Mouse (Mus musculus) gastrocnemius, adult 2 months (tissue): ENCODE data around the gene Lrrc15. TPM values are rescaled to one million over a fixed set of nuclear protein-coding genes. Genes with fewer than 3 reads are reported as not detected.

Experiments used
- DNase-seq: peaks from one replicate; pipeline ENCODE4 v3.0.0; 2022
- H3K27ac ChIP-seq: fragments of 200-600 bp; 2 replicates; pipeline ENCODE4 v1.8.1; 2022; ENCODE audit warnings: mild to moderate bottlenecking
- H3K4me3 ChIP-seq: fragments of 200-600 bp; 2 replicates; pipeline ENCODE4 v1.8.1; 2022; ENCODE audit warnings: mild to moderate bottlenecking, moderate library complexity
- CTCF ChIP-seq: fragments of 200-600 bp; IDR thresholded peaks from 2 replicates; pipeline ENCODE4 v1.8.1; 2022; ENCODE audit warnings: antibody characterized with exemption, mild to moderate bottlenecking, moderate library complexity
- intact Hi-C: fragments of 180-260 bp; cut with DNase I; formaldehyde crosslinking; loops from one replicate; pipeline ENCODE4 v1.15.1; 2025
- total RNA-seq, 2 experiments: library from RNA; stranded (reverse); gene quantifications; 2 replicates each; pipeline ENCODE4 v1.2.3; 2021

The Lrrc15 gene
- total RNA-seq, 2 experiments from 2014 or later, result 0.08 to 0.14 TPM

DNA sequence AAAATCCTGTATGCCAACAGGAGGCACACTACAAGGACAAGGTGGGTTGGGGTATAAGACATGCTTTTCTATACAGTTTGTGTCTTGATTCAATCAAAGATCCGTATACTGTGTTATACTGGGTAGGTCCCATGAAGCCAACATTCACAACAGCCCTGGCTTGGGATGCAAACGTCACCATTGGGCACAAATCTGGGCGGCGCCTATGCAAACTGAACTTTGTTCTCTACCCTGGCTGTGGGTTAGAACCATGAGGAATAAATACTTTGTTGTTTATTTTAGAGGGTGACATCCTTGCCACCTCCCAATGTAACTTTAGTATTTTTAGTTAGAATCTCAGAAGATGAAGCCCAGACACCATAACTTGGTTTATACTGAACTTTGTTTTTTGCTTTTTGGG is 29.7 kb downstream of the Lrrc15 start:
- no peak overlapping the region for H3K4me3 ChIP-seq
- TF ChIP-seq CTCF, result no peak
- DNase-seq, result no peak
- intact Hi-C loops, result loop anchor here (5.0 to 10.0 kb wide), 2 partner anchors 121 to 269 kb away; no protein-coding TSS in a partner anchor
- no peak overlapping the region for H3K27ac ChIP-seq

DNA sequence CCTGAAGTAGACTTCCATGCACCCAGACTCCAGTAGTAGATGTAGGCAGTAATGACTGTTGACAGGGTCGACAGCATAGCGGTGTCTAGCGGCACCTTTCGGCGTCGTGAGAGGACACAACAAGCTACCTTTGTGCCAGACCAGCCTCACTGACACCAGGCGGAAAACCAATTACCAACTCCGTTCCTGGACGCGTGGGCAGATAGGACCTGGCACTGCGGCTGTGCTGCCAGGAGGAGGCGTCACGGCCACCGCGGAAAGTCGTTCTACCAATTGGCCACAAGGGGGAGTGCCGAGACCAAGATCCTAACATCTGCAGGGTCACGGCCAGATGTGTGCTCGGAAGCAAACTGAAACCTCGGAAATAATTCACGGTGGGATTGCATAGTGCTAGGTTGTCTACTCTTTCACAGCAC is 31.0 kb downstream of the Lrrc15 start:
- Histone ChIP-seq H3K27ac (no peak overlapping the region), H3K4me3 (peak overlapping the region; percentile 70)
- DNase-seq, result peak; percentile 86
- intact Hi-C loops, result loop anchor here (1.0 to 10.0 kb wide), 3 partner anchors 62 to 270 kb away; no protein-coding TSS in a partner anchor
- TF ChIP-seq CTCF, result no peak; the same call in 1 of the 2 replicates

DNA sequence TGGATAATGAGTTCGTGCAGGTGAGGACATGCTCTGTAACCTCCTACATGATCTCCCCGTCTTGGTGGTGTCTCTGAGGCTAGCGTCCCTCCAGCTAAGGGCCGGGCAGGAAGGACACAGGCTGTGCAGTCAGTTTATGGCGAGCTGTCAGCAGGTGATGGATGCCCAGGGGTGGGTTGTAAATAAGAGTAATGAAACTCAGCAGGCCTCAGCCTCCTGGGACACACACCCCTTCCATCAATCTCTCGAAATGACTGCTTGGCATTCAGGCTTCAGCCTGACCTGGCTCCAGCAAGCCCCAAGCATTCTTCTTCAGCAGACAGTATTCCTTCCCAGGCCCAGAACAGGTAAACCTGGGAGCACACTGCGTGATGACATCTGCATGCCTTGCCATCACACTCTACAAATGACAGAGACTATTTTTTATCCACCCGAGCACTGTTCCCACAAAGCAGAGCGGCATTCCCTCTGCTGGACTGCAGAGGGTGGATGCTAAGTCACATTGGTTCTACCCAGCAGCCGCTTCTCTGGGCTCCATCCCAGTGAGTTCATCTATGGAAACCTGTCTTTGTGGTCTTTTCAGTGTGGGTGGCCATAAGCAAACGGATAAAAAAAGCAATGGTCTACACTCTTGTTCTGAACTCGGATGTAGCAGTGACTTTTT is 38.9 kb downstream of the Lrrc15 start:
- no peak for TF ChIP-seq CTCF
- intact Hi-C loops, result no loop called here

DNA sequence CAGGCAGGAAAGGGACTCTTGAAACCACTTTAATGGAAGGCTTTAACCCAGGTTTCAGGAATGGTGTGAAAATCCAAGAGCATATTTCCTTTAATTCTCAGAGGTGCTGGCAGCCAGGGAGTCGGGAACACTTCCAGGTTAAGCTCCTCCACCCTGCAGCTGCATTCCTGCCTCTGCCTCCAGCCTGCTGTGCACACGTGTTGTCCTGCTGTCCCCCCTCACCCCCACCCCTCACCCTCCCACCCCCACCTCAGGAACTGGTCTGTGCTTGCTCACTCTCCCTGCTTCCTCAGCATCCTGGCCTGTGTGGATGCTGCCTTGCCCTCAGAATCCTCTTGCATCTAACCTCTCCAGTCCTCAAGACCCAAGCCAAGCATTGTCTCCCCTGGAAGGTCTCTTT is 41.4 kb downstream of the Lrrc15 start:
- TF ChIP-seq CTCF, result no peak
- Histone ChIP-seq H3K27ac (no peak overlapping the region), H3K4me3 (no peak overlapping the region)
- intact Hi-C loops, result no loop called here
- peak; percentile 52 for DNase-seq

More for the DNA sequence above, 38.9 kb downstream of the Lrrc15 start:
- Histone ChIP-seq H3K4me3 (no peak overlapping the region), H3K27ac (no peak overlapping the region)
- no peak for DNase-seq

DNA sequence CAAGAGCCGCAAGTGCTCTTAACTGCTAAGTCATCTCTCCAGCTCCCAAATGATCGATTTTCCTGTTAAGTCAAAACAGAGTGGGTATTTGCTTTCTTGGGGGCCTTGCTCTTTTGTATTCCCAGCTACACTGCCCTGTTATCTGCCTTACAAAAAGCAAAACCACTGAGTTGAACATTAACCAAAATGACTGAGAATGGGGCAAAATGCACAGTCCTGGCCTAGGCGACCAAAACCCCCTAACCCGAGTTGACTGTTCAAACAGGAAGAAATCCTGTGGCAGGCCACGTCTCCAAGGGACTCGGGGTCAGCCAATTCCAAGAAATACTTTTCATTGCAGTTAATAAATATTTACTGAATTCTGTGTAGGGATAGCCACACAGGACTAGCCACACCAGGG is 44.3 kb downstream of the Lrrc15 start:
- intact Hi-C loops, result loop anchor here (5.0 kb wide), 2 partner anchors 46 to 606 kb away; no protein-coding TSS in a partner anchor

DNA sequence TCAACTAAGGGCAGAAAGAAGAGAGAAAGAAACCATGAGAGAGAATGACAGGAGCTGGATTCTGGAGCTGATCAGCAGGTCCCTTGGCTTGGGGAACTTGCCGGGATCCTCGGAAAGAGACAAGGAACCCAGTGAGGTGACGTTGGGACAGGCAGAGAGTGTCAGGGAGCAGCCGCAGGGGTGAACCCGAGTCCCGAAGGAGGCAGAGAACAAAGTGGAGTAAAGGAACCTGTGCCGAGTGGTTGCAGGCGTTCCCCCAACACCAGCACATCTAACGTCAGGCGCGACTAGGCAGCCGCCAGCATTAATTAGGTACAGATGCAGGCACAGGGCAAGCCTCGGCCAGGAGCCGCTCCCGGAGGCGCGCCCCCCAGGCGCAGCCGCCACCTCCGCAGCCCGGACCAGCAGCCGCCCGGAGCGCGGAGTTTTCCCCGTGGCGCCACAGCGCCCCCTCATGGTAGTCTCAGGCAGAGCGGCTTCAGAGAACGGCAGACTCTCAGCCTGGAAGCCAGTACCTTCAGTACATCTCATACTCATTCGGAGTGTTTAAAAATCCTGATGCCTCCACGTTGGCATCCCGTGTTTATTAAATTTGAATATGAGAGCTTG is 46.9 kb downstream of the Lrrc15 start:
- no peak; the same call in 1 of the 2 replicates for TF ChIP-seq CTCF
- Histone ChIP-seq H3K27ac (peak overlapping the region; percentile 61), H3K4me3 (peak overlapping the region; percentile 74)
- peak; percentile 90 for DNase-seq
- intact Hi-C loops, result loop anchor here (1.0 to 5.0 kb wide), 4 partner anchors 44 to 604 kb away; no protein-coding TSS in a partner anchor

More for the DNA sequence above, 44.3 kb downstream of the Lrrc15 start:
- H3K27ac ChIP-seq, result no peak overlapping the region
- no peak for TF ChIP-seq CTCF
- no peak overlapping the region for H3K4me3 ChIP-seq
- no peak for DNase-seq

DNA sequence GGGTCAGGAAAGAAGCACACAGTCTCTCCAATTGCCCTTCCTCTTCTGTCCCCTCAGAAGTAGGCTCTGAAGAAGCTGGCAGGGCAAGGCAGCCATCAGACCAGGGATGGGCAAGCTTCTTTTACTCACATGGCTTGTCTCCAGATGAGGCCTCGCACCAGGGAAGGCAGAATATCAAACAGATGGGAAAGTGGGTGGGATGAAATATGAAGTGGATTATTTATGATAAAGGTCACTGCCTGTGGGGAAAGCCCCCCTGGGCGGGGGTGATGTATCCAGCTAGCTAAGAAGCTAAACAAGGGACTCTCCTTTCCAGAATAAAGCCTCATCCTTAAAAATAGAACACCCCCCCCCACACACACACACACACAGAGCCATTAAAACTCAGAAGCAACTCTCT is 47.5 kb downstream of the Lrrc15 start:
- intact Hi-C loops, result loop anchor here (5.0 kb wide), 2 partner anchors 43 to 603 kb away; no protein-coding TSS in a partner anchor

DNA sequence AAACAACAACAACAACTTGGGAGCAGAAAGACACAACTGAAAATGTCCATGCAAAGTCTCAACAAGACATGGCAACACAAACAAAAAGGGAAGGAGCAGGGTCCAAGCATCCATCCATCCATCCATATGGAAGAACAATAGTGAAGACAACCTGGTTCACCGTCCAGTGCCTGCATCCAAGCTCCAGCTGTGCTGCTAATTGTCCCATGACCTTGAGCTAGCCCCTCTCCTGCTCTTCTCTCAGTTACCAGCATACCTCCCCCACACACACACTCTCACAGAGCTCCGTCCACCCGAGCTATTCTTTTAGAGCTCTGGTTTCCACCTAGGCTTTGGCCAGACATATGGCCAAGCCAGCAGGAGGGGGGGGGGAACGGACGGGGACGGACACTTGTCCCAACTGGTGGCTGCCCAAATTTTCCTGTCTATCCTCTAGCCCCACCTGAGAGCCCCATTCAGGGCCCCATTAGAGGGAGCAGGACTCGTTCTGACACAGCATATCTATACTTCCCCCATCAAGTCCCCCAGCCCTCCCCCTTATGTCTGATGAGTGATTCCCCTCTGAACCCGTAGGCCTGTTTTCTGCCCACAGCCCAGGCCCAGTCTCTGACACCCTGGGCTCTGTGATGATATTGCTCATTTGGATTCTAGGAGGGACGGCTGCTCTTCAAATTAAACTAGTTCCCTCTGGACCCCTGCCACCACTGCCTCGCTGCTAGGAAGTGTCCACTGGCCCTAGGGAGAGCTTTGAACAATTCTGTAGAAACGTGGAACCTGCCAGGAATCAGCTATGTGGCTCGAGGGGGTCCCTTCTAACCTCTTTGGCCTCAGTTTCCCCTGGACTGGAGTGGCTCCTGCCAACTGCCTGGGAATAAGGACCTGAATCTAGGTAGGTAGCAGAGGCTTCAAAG is 48.2 kb downstream of the Lrrc15 start:
- intact Hi-C loops, result loop anchor here (5.0 kb wide), 2 partner anchors 43 to 603 kb away; no protein-coding TSS in a partner anchor
- Histone ChIP-seq H3K4me3 (no peak overlapping the region), H3K27ac (peak overlapping the region; percentile 61)
- no peak for TF ChIP-seq CTCF
- DNase-seq, result peak; percentile 32

More for the DNA sequence above, 47.5 kb downstream of the Lrrc15 start:
- peak overlapping the region; percentile 74 for H3K4me3 ChIP-seq
- no peak for TF ChIP-seq CTCF
- peak overlapping the region; percentile 61 for H3K27ac ChIP-seq
- DNase-seq, result no peak

DNA sequence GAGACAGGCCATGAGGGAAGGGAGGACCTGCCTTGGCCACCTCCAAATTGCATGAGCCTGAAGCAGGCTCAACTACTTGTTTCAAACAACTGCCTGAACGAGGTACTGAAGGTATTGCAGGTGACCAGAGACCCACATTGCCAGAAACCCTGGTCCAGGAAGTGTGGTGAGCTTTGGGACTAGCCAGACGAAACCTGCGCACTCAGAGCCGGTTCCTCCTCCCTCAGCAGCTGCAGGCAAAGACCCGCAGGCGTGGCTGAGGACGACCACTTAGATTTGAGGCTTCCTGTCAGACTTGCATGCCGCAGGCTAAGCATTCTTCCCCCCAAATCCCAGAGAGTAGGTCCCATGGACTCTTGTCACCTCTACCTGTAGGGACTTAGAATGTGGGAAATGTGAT is 49.0 kb downstream of the Lrrc15 start:
- TF ChIP-seq CTCF, result no peak
- intact Hi-C loops, result no loop called here

DNA sequence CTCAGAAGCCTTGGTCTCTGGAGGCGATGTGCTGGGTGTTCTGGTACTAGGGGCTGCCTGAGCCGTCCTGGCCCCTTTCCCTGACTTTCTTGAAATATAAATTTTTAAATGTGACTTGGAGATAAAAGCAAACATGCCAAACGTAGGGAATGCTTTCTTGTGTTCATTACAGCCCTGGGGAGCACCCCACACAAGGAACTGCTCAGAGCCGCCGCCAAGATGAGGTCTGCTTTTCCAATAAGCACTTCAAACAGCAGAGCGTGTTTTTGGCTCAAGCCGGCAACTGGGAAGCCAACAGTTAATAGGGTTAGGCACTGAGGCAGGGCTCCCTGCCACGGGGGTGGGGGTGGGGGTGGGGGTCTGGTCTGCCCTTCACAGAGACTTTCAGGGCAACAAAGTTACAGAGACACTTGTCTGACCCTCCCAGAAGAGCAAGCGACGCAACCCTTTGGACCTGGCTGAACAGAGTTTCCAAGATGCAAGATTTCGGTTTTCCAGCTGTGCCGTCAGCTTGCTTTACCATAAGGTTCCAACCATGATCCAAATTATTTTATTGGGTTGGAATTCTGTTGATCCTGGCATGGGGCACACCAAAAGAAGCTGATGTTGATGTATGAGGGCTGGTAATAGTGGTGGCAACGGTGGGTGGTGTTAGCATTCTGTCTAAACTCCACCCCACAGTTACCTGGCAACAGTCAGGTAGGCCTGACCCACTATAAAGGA is 51.0 kb downstream of the Lrrc15 start:
- Histone ChIP-seq H3K4me3 (no peak overlapping the region), H3K27ac (no peak overlapping the region)
- peak; percentile 27 for DNase-seq
- TF ChIP-seq CTCF, result no peak
- intact Hi-C loops, result no loop called here

More for the DNA sequence above, 49.0 kb downstream of the Lrrc15 start:
- H3K4me3 ChIP-seq, result no peak overlapping the region
- no peak overlapping the region for H3K27ac ChIP-seq
- DNase-seq, result no peak

DNA sequence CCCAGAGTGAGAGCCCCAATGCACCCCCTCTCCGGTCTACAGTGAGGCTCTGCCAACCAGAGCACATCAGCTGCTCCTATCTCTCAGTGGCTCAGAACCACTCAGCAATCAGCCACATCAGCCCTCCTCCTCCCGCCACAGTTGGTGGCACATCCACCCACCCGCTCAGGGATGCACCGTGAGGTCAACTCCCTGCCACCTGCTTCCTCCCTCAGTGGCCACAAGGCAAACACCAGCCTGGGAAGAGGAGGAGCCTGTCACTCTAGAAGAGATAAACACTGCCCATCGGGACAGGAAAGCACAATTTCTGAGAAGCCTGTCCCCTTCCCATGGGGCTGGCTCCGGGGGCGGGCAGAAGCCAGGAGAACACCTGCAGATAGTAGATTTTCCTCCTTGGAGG is 55.7 kb downstream of the Lrrc15 start:
- no peak for TF ChIP-seq CTCF
- Histone ChIP-seq H3K27ac (no peak overlapping the region), H3K4me3 (no peak overlapping the region)
- intact Hi-C loops, result no loop called here
- DNase-seq, result no peak
